Mouse (Mus musculus): Measurements from ENCODE around the gene Dgke. TPM values are rescaled to one million over a fixed set of nuclear protein-coding genes. Genes with fewer than 3 reads are reported as not detected.

Gene Dgke
- total RNA-seq, 1 experiment: 24.2 TPM

DNA sequence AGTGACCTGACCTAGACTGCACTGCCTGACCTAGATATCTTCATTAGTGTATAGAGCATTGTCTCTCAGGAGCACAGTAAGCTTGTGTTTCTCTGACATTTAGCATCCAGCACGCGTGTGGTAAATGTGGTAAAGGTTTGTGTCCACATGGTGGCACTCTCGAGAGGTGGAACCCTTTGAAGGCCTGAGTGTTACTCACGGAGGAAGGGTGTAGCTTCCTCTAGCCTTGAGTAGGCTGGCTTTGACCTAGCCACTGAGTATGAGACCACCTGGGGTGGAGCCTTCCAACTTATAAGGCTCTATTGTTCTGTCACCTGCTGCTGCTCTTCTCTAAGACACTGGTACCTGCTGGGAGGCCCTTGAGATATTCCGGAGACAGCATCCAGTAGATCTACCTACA, 73.0 kb downstream of the Dgke start:
- Histone ChIP-seq H3K36me3 (ENCODE audit: control insufficient read depth, insufficient read depth, low read length, poor library complexity, severe bottlenecking) (peaks cover 8% of the 10 kb centered on the region; the same call in 1 of the 2 replicates), H3K4me1 (ENCODE audit: control insufficient read depth in 2 of 2, insufficient read depth in 2 of 2, low read length in 2 of 2, poor library complexity in 1 of 2) (peaks cover 8 to 22% of the 10 kb centered on the region in 2 experiments), H3K9ac (ENCODE audit: insufficient read depth, low read depth, low read length, poor library complexity, severe bottlenecking) (no peak overlapping the region), H3K9me3 (ENCODE audit: control insufficient read depth, insufficient read depth, low read depth, low read length) (no peaks in the 10 kb centered on the region), H3K27ac (ENCODE audit: insufficient read depth, low read depth, low read length, poor library complexity, severe bottlenecking) (peak overlapping the region; percentile 81; the same call in 1 of the 2 replicates), H3K4me3 (ENCODE audit: insufficient read depth in 1 of 2, low read depth in 1 of 2, low read length in 2 of 2, poor library complexity in 1 of 2, severe bottlenecking in 1 of 2) (no peak overlapping the region)
- in situ Hi-C loops (cut with MboI; ENCODE audit: low sequenced_read_pairs in 2 of 2, unreplicated experiment in 2 of 2): no loop called here
- peak; percentile 94 for DNase-seq (ENCODE audit: low read depth, low spot score)
- TF ChIP-seq CHD2 (IDR thresholded peaks at IDR 0.05; ENCODE audit: low read depth, low read length) (peak; percentile 41; the same call in 1 of the 2 replicates), MAFK (IDR thresholded peaks at IDR 0.05; ENCODE audit: insufficient read depth, low read depth, low read length) (no peak), ZC3H11A (IDR thresholded peaks at IDR 0.05; ENCODE audit: borderline replicate concordance, low read depth, low read length) (peak; percentile 55; the same call in 1 of the 2 replicates), ZNF384 (IDR thresholded peaks at IDR 0.05; ENCODE audit: low read depth, low read length) (no peak), HCFC1 (IDR thresholded peaks at IDR 0.05; ENCODE audit: borderline replicate concordance, insufficient read depth, low read length) (no peak)

DNA sequence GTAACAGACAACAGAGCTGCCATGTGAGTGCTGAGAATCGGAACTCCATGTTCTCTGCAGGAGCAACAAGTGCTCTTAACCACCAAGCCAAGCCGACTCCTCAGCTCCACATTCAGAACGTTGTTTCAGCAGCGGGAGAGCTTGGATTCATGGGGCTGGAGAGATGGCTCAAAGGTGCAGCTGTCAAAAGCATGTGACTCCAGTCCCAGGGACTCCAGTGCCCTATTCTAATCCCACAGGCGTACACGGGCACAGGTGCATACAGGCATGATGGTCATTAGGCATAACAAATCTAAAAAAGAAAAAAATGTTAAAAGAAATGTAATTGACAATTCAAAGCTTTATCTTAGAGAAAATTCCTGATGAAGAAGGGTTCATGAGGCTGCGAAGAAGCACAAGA, 73.5 kb downstream of the Dgke start:
- Histone ChIP-seq H3K9me3 (ENCODE audit: control insufficient read depth, insufficient read depth, low read depth, low read length) (no peaks in the 10 kb centered on the region), H3K27ac (ENCODE audit: insufficient read depth, low read depth, low read length, poor library complexity, severe bottlenecking) (no peak overlapping the region), H3K36me3 (ENCODE audit: control insufficient read depth, insufficient read depth, low read length, poor library complexity, severe bottlenecking) (peaks cover 8% of the 10 kb centered on the region; the same call in 1 of the 2 replicates), H3K4me3 (ENCODE audit: insufficient read depth in 1 of 2, low read depth in 1 of 2, low read length in 2 of 2, poor library complexity in 1 of 2, severe bottlenecking in 1 of 2) (no peak overlapping the region), H3K9ac (ENCODE audit: insufficient read depth, low read depth, low read length, poor library complexity, severe bottlenecking) (no peak overlapping the region), H3K4me1 (ENCODE audit: control insufficient read depth in 2 of 2, insufficient read depth in 2 of 2, low read length in 2 of 2, poor library complexity in 1 of 2) (peaks cover 8 to 20% of the 10 kb centered on the region in 2 experiments)
- DNase-seq (ENCODE audit: low read depth, low spot score): no peak
- no peak for TF ChIP-seq HCFC1 (IDR thresholded peaks at IDR 0.05; ENCODE audit: borderline replicate concordance, insufficient read depth, low read length)
- in situ Hi-C loops (cut with MboI; ENCODE audit: low sequenced_read_pairs in 2 of 2, unreplicated experiment in 2 of 2): no loop called here

DNA sequence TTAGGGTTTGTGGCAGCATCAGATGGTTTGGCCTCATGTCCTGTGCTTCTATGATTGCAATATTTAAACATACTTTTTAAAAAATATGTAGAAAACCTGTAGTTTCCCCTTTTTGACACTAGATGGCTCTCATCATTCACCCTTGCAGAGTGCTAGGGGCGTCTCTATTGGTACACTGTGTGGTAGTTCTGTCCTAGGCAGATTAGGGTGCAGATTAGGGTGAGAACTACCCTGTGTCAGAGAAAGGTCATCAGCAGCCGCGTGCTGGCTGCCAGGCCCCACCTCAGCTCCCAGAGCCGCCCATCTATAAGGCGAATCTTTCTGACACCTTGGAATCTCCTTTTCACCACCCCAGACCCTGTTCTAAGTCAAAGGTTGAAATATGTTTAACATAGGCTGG, 77.1 kb downstream of the Dgke start:
- TF ChIP-seq MAFK (IDR thresholded peaks at IDR 0.05; ENCODE audit: insufficient read depth, low read depth, low read length) (no peak), ZNF384 (IDR thresholded peaks at IDR 0.05; ENCODE audit: low read depth, low read length) (no peak), HCFC1 (IDR thresholded peaks at IDR 0.05; ENCODE audit: borderline replicate concordance, insufficient read depth, low read length) (no peak), CHD2 (IDR thresholded peaks at IDR 0.05; ENCODE audit: low read depth, low read length) (no peak), ZC3H11A (IDR thresholded peaks at IDR 0.05; ENCODE audit: borderline replicate concordance, low read depth, low read length) (no peak)
- in situ Hi-C loops (cut with MboI; ENCODE audit: low sequenced_read_pairs in 2 of 2, unreplicated experiment in 2 of 2): no loop called here
- H3K36me3 ChIP-seq (ENCODE audit: control insufficient read depth, insufficient read depth, low read length, poor library complexity, severe bottlenecking): peaks cover 19% of the 10 kb centered on the region
- no peak for DNase-seq (ENCODE audit: low read depth, low spot score)
- H3K4me1 ChIP-seq (ENCODE audit: control insufficient read depth in 2 of 2, insufficient read depth in 2 of 2, low read length in 2 of 2, poor library complexity in 1 of 2): peaks cover 4 to 7% of the 10 kb centered on the region in 2 experiments; a peak in 3 of 4 replicates
- no peak overlapping the region for H3K4me3 ChIP-seq (ENCODE audit: insufficient read depth in 1 of 2, low read depth in 1 of 2, low read length in 2 of 2, poor library complexity in 1 of 2, severe bottlenecking in 1 of 2)
- H3K9ac ChIP-seq (ENCODE audit: insufficient read depth, low read depth, low read length, poor library complexity, severe bottlenecking): no peak overlapping the region
- H3K9me3 ChIP-seq (ENCODE audit: control insufficient read depth, insufficient read depth, low read depth, low read length): no peaks in the 10 kb centered on the region
- no peak overlapping the region for H3K27ac ChIP-seq (ENCODE audit: insufficient read depth, low read depth, low read length, poor library complexity, severe bottlenecking)

DNA sequence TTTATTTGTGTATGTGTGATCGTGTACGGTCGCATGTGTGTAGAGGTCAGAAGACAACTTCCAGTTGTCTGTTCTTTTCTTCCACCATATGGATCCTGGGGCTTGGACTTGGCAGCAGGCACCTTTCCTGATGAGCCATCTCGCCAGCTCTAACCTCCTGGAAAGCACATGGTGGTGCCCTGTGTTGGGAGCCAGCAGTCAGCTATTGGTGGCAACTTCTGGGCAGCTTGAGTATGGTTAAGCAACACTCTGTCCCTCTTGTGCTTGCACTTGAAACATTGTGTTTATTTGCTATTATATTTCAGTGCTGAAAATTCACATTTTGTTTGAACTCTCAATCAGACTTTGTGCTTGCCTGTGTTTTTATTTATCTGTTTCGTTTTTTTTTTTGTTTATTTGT, 77.7 kb downstream of the Dgke start:
- Histone ChIP-seq H3K9me3 (ENCODE audit: control insufficient read depth, insufficient read depth, low read depth, low read length) (no peaks in the 10 kb centered on the region), H3K9ac (ENCODE audit: insufficient read depth, low read depth, low read length, poor library complexity, severe bottlenecking) (no peak overlapping the region), H3K4me3 (ENCODE audit: insufficient read depth in 1 of 2, low read depth in 1 of 2, low read length in 2 of 2, poor library complexity in 1 of 2, severe bottlenecking in 1 of 2) (no peak overlapping the region), H3K27ac (ENCODE audit: insufficient read depth, low read depth, low read length, poor library complexity, severe bottlenecking) (no peak overlapping the region), H3K36me3 (ENCODE audit: control insufficient read depth, insufficient read depth, low read length, poor library complexity, severe bottlenecking) (peaks cover 24% of the 10 kb centered on the region), H3K4me1 (ENCODE audit: control insufficient read depth in 2 of 2, insufficient read depth in 2 of 2, low read length in 2 of 2, poor library complexity in 1 of 2) (peaks cover 0 to 4% of the 10 kb centered on the region in 2 experiments; a peak in 2 of 4 replicates)
- in situ Hi-C loops (cut with MboI; ENCODE audit: low sequenced_read_pairs in 2 of 2, unreplicated experiment in 2 of 2): no loop called here
- no peak for DNase-seq (ENCODE audit: low read depth, low spot score)
- TF ChIP-seq MAFK (IDR thresholded peaks at IDR 0.05; ENCODE audit: insufficient read depth, low read depth, low read length): no peak
- no peak for TF ChIP-seq HCFC1 (IDR thresholded peaks at IDR 0.05; ENCODE audit: borderline replicate concordance, insufficient read depth, low read length)

DNA sequence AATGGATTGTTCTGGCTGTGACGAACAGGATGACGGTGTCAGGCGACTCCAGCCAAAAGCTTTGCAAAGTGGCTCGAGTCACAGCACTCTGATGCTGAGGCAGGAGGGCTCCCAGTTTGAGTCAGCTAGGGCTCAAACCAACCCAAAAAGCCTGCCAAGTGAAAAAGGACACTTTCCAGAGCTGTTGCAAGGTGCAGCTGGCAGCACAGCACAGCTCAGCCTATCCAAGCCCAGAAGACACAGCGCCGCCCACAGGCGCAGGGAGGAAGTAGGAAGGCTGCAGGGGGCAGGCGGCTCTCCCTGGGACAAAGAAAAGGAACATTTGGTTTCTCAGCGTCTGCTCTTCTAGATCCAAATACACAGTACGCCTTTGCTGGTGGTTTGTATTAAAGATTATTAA, 80.0 kb downstream of the Dgke start:
- in situ Hi-C loops (cut with MboI; ENCODE audit: low sequenced_read_pairs in 2 of 2, unreplicated experiment in 2 of 2): no loop called here
- no peaks in the 10 kb centered on the region for H3K9me3 ChIP-seq (ENCODE audit: control insufficient read depth, insufficient read depth, low read depth, low read length)
- no peak for DNase-seq (ENCODE audit: low read depth, low spot score)
- peak overlapping the region; percentile 44; the same call in 1 of the 2 replicates for H3K27ac ChIP-seq (ENCODE audit: insufficient read depth, low read depth, low read length, poor library complexity, severe bottlenecking)
- peak overlapping the region in 1 of 2 experiments; percentile 42; a peak in 1 of 4 replicates for H3K4me3 ChIP-seq (ENCODE audit: insufficient read depth in 1 of 2, low read depth in 1 of 2, low read length in 2 of 2, poor library complexity in 1 of 2, severe bottlenecking in 1 of 2)
- TF ChIP-seq HCFC1 (IDR thresholded peaks at IDR 0.05; ENCODE audit: borderline replicate concordance, insufficient read depth, low read length): no peak
- 0 out of 2 replicates have a peak, but pooled peaks have one; percentile 12 for TF ChIP-seq ZC3H11A (IDR thresholded peaks at IDR 0.05; ENCODE audit: borderline replicate concordance, low read depth, low read length)
- no peak for TF ChIP-seq ZNF384 (IDR thresholded peaks at IDR 0.05; ENCODE audit: low read depth, low read length)
- no peak overlapping the region for H3K9ac ChIP-seq (ENCODE audit: insufficient read depth, low read depth, low read length, poor library complexity, severe bottlenecking)
- H3K4me1 ChIP-seq (ENCODE audit: control insufficient read depth in 2 of 2, insufficient read depth in 2 of 2, low read length in 2 of 2, poor library complexity in 1 of 2): peaks cover 0 to 8% of the 10 kb centered on the region in 2 experiments; a peak in 2 of 4 replicates
- H3K36me3 ChIP-seq (ENCODE audit: control insufficient read depth, insufficient read depth, low read length, poor library complexity, severe bottlenecking): peaks cover 38% of the 10 kb centered on the region

Other genes with a start within 250 kb of the Dgke start
- 184 and 262 TPM in 2 replicates for gene Akap1, start 202.3 kb downstream of the Dgke start, total RNA-seq (2012; rRNA removed)
- gene Scpep1, start 111.4 kb downstream of the Dgke start, total RNA-seq (2012; rRNA removed): 140 and 208 TPM in 2 replicates
- gene Elobl, start 99.9 kb downstream of the Dgke start, total RNA-seq (2012; rRNA removed): 0.95 and 1.6 TPM in 2 replicates
- 28.8 and 37.8 TPM in 2 replicates for gene Coil, start 96.6 kb downstream of the Dgke start, total RNA-seq (2012; rRNA removed)
- gene Trim25, start 67.5 kb downstream of the Dgke start, total RNA-seq (2012; rRNA removed): 37.8 TPM in 2 replicates
- gene Gm525, start 7.0 kb upstream of the Dgke start, total RNA-seq (2012; rRNA removed): 3.6 and 5.9 TPM in 2 replicates
- 2.9 and 3.0 TPM in 2 replicates for gene Nog, start 235.5 kb upstream of the Dgke start, total RNA-seq (2012; rRNA removed)

Data from ES-E14 (cell line).